Mouse (Mus musculus) megakaryocyte, adult 5-6 weeks (primary cell): ENCODE measurements around the gene Bak1. TPM values are rescaled to one million over a fixed set of nuclear protein-coding genes. Genes with fewer than 3 reads are reported as not detected.

Source experiments
- ATAC-seq: 2 replicates; pipeline ENCODE4 v1.8.0; 2016; ENCODE audit warnings: mild to moderate bottlenecking, inconsistent platforms; ENCODE audit not compliant: poor library complexity, severe bottlenecking
- total RNA-seq, 2 experiments: library from RNA; stranded (forward) in 1 of 2; stranded (reverse) in 1 of 2; fragments of 153-499, 151-499 nt in 1 of 2; fragments of 221-1000, 200-1000 nt in 1 of 2; gene quantifications; 2 replicates each; pipeline versions ENCODE4 v1.2.3 to v1.2.4; 2015 to 2017

Gene Bak1
- total RNA-seq (2015), result 115 and 120 TPM in 2 replicates
- total RNA-seq (2017), result 70.4 and 71.5 TPM in 2 replicates

- ATAC-seq, result no peak
Measured at GRCm38 (mm10) chr17:27028909-27029308, at the start of gene Bak1. Gene Bak1 (minus strand): TSS chr17:27029009.

GRCm38 (mm10) chr17:27078499-27078898 is 49.7 kb upstream of the Bak1 start:
- no peak for ATAC-seq

GRCm38 (mm10) chr17:27077920-27078319 is 49.1 kb upstream of the Bak1 start:
- ATAC-seq, result no peak

- ATAC-seq, result no peak
Measured at GRCm38 (mm10) chr17:27077133-27077532, 48.3 kb upstream of the Bak1 start.

GRCm38 (mm10) chr17:27074849-27075745 is 46.3 kb upstream of the Bak1 start:
- ATAC-seq, result peak; percentile 50

GRCm38 (mm10) chr17:27074236-27074635 is 45.4 kb upstream of the Bak1 start:
- ATAC-seq, result peak; percentile 73

GRCm38 (mm10) chr17:27073778-27074177 is 45.0 kb upstream of the Bak1 start:
- ATAC-seq, result peak; percentile 41

- ATAC-seq, result no peak
Measured at GRCm38 (mm10) chr17:27073126-27073525, 44.3 kb upstream of the Bak1 start.

GRCm38 (mm10) chr17:27072363-27072762 is 43.6 kb upstream of the Bak1 start:
- ATAC-seq, result no peak

- no peak for ATAC-seq
Measured at GRCm38 (mm10) chr17:27071630-27072029, 42.8 kb upstream of the Bak1 start.

- ATAC-seq, result no peak
Measured at GRCm38 (mm10) chr17:27070913-27071312, 42.1 kb upstream of the Bak1 start.

GRCm38 (mm10) chr17:27069071-27069470 is 40.3 kb upstream of the Bak1 start:
- no peak for ATAC-seq

- no peak for ATAC-seq
Measured at GRCm38 (mm10) chr17:27066065-27066464, 37.3 kb upstream of the Bak1 start.

GRCm38 (mm10) chr17:27064195-27064594 is 35.4 kb upstream of the Bak1 start:
- no peak for ATAC-seq

- no peak for ATAC-seq
Measured at GRCm38 (mm10) chr17:27063717-27064116, 34.9 kb upstream of the Bak1 start.

GRCm38 (mm10) chr17:27062684-27063083 is 33.9 kb upstream of the Bak1 start:
- ATAC-seq, result no peak

GRCm38 (mm10) chr17:27061727-27062126 is 32.9 kb upstream of the Bak1 start:
- ATAC-seq, result no peak

GRCm38 (mm10) chr17:27060698-27061097 is 31.9 kb upstream of the Bak1 start:
- no peak for ATAC-seq

GRCm38 (mm10) chr17:27057517-27058055 is 28.8 kb upstream of the Bak1 start:
- ATAC-seq, result no peak

- peak; percentile 78 for ATAC-seq
Measured at GRCm38 (mm10) chr17:27056812-27057516, 28.2 kb upstream of the Bak1 start, which contains the start of gene Itpr3. Gene Itpr3 (plus strand): TSS chr17:27057304.

- ATAC-seq, result peak; percentile 67
Measured at GRCm38 (mm10) chr17:27056170-27056569, 27.4 kb upstream of the Bak1 start.
